Mouse (Mus musculus) forebrain, embryonic 16.5 days (tissue): ENCODE data around the gene Pacs2. TPM values are rescaled to one million over a fixed set of nuclear protein-coding genes. Genes with fewer than 3 reads are reported as not detected.

Source experiments
- ATAC-seq: fragments of 200-750 bp; cut with Nextera tagmentation; 2 replicates; pipeline ENCODE4 v1.8.0; 2017; ENCODE audit warnings: mild to moderate bottlenecking, moderate library complexity
- H3K27ac ChIP-seq: fragments of 300-500 bp; sonication (generic); 2 replicates; pipeline ENCODE4 v1.5.1; 2014; ENCODE audit warnings: low read length, control low read depth
- H3K27me3 ChIP-seq: fragments of 300-500 bp; sonication (generic); replicated peaks from 2 replicates; pipeline ENCODE4 v1.6.1; 2014; ENCODE audit warnings: low read length; ENCODE audit not compliant: control insufficient read depth, insufficient read depth
- H3K36me3 ChIP-seq: fragments of 300-500 bp; sonication (generic); 2 replicates; pipeline ENCODE4 v1.6.1; 2014; ENCODE audit not compliant: control insufficient read depth, insufficient read depth
- H3K4me1 ChIP-seq: fragments of 300-500 bp; sonication (generic); replicated peaks from 2 replicates; pipeline ENCODE4 v1.6.1; 2014; ENCODE audit warnings: low read length; ENCODE audit not compliant: control insufficient read depth, insufficient read depth
- H3K4me2 ChIP-seq: fragments of 300-500 bp; sonication (generic); 2 replicates; pipeline ENCODE4 v1.6.1; 2014; ENCODE audit warnings: mild to moderate bottlenecking, low read length, control low read depth
- H3K4me3 ChIP-seq: fragments of 300-500 bp; sonication (generic); replicated peaks from 2 replicates; pipeline ENCODE4 v1.5.1; 2014; ENCODE audit warnings: mild to moderate bottlenecking, low read length, control low read depth
- H3K9ac ChIP-seq: fragments of 300-500 bp; sonication (generic); replicated peaks from 2 replicates; pipeline ENCODE4 v1.6.1; 2014; ENCODE audit warnings: low read depth, low read length, control low read depth
- H3K9me3 ChIP-seq: fragments of 300-500 bp; sonication (generic); 2 replicates; pipeline ENCODE4 v1.6.1; 2016; ENCODE audit warnings: low read length; ENCODE audit not compliant: control insufficient read depth
- WGBS: fragments of 180-500 bp; shearing (Covaris S2); extraction: QIAGEN DNeasy Blood & Tissue Kit; methylation state at CpG from one replicate; pipeline ENCODE4 v1.1.7; 2014; 5-methylcytosine and 5-hydroxymethylcytosine counted together
- microRNA-seq: library from miRNA; unstranded; fragments of <30 nt; microRNA quantifications from one replicate; pipeline ENCODE4, GENCODE M21; 2017
- polyA plus RNA-seq: library from polyadenylated mRNA; unstranded; fragments of >200 nt; fragmentation: Nextera tagmentation; extraction: Ambion mirVana; gene quantifications from 2 replicates; pipeline ENCODE4 v1.2.1, GENCODE M21; 2015

Pacs2 gene
- polyA plus RNA-seq, 1 experiment from 2014 or later: 23.2 TPM

GRCm38 (mm10) chr12:113119516-113120410 lies 105.5 kb downstream of the Pacs2 start:
- 85% methylated on average over 20 of the region's 20 CpGs for WGBS
- Histone ChIP-seq H3K4me3 (no peak overlapping the region), H3K27me3 (no peaks in the 10 kb centered on the region), H3K36me3 (peaks cover 32% of the 10 kb centered on the region), H3K9me3 (no peaks in the 10 kb centered on the region), H3K27ac (no peak overlapping the region), H3K4me2 (no peak overlapping the region), H3K9ac (no peak overlapping the region), H3K4me1 (no peaks in the 10 kb centered on the region; the same call in 1 of the 2 replicates)
- peak; percentile 74 for ATAC-seq

Small RNAs within 50 kb of the gene (microRNA-seq; reads per million reads assigned to microRNA genes)
- gene Gm44471: not detected

Other genes with a start within 250 kb of the Pacs2 start
- 1.2 TPM in 2 replicates for gene Ahnak2, start 211.9 kb upstream of the Pacs2 start, polyA plus RNA-seq
- 14.3 and 17.3 TPM in 2 replicates for gene Clba1, start 205.6 kb upstream of the Pacs2 start, polyA plus RNA-seq
- 71.0 and 80.9 TPM in 2 replicates for gene Cdca4, start 185.1 kb upstream of the Pacs2 start, polyA plus RNA-seq
- gene Gpr132, start 146.3 kb upstream of the Pacs2 start, polyA plus RNA-seq: not detected in 2 replicates
- 7.9 and 10.7 TPM in 2 replicates for gene Jag2, start 84.7 kb upstream of the Pacs2 start, polyA plus RNA-seq
- 53.4 and 57.0 TPM in 2 replicates for gene Nudt14, start 72.4 kb upstream of the Pacs2 start, polyA plus RNA-seq
- 41.4 and 49.7 TPM in 2 replicates for gene Btbd6, start 38.0 kb upstream of the Pacs2 start, polyA plus RNA-seq
- gene Brf1, start 13.8 kb upstream of the Pacs2 start, polyA plus RNA-seq: 60.8 and 64.6 TPM in 2 replicates
- not detected in 2 replicates for gene Tex22, start 60.0 kb downstream of the Pacs2 start, polyA plus RNA-seq
- 15.6 and 17.2 TPM in 2 replicates for gene Mta1, start 83.8 kb downstream of the Pacs2 start, polyA plus RNA-seq
- gene Crip2, start 125.7 kb downstream of the Pacs2 start, polyA plus RNA-seq: 426 and 444 TPM in 2 replicates
- gene Crip1, start 131.8 kb downstream of the Pacs2 start, polyA plus RNA-seq: 30.6 and 35.2 TPM in 2 replicates
- 20.2 and 21.5 TPM in 2 replicates for gene Tedc1, start 141.9 kb downstream of the Pacs2 start, polyA plus RNA-seq
- gene Tmem121, start 171.4 kb downstream of the Pacs2 start, polyA plus RNA-seq: 38.8 and 46.9 TPM in 2 replicates